Mouse (Mus musculus) kidney, adult 18-20 months (tissue): ENCODE data around the gene Ccdc91.

Experiments
- DNase-seq: peaks from one replicate; pipeline ENCODE4 v3.0.0; 2021

Ccdc91 gene

GRCm38 (mm10) chr6:147475727-147476613, at the start of gene Ccdc91:
Gene Ccdc91, plus strand, starts transcription at chr6:147475828.
- peak; percentile 94 for DNase-seq

- DNase-seq: no peak
Observed at GRCm38 (mm10) chr6:147426927-147427487, 48.6 kb upstream of the Ccdc91 start.

- DNase-seq: no peak
Observed at GRCm38 (mm10) chr6:147455775-147456174, 19.9 kb upstream of the Ccdc91 start.

DNA sequence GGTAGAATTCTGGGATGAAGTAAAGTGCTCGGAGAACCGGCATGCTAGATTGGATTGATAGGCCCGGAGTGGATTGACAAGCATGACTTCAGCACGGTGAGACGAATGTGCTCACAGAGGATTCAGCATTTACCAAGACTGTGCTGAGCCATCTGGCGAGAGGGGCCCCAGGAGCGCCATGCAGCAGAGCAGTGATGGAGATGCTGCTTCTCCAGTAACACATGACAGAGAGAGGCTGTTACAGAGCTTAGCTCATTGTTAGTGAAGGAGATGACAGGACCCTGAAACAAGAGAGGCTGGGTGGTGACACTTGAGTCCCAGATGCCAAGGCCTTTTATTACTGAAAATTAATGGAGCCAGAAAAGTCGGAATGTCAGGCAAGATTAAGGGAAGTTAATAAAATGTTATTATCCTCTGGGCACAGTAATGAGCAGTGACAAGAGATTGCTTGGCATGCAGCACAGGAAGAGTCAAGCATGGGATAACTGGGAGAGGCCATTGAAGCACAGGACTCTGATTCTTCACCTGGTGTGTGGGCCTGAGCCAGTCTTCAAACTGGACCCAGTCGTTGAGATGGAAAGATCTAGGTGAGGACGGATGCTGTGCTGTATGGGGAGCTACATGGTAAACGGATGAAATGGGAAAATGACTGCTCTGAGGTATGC, 16.9 kb upstream of the Ccdc91 start:
- no peak for DNase-seq

- no peak for DNase-seq
Observed at GRCm38 (mm10) chr6:147470016-147470415, 5.6 kb upstream of the Ccdc91 start.

DNA sequence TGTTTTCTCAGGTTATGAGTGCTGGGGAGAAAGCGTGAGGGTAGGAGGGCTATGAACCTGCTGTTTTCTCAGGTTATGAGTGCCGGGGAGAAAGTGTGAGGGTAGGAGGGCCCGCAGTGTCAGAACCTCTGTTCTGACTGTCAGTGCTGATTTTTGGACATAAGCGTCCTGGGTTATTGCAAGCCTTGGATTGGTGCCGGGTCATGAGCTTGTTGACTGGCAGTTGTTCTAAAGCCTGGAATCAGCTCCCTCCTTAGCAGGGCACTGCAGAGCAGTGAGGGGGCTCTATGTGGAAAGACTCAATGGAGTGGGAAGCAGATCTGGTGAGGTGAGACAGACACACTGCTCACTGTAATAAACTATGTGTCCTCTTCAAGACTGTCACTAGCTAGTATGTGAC, 5.5 kb downstream of the Ccdc91 start:
- peak; percentile 9 for DNase-seq

- no peak for DNase-seq
Observed at GRCm38 (mm10) chr6:147490120-147490519, 14.5 kb downstream of the Ccdc91 start.

- DNase-seq: no peak
Observed at GRCm38 (mm10) chr6:147492551-147492950, 16.9 kb downstream of the Ccdc91 start.

DNA sequence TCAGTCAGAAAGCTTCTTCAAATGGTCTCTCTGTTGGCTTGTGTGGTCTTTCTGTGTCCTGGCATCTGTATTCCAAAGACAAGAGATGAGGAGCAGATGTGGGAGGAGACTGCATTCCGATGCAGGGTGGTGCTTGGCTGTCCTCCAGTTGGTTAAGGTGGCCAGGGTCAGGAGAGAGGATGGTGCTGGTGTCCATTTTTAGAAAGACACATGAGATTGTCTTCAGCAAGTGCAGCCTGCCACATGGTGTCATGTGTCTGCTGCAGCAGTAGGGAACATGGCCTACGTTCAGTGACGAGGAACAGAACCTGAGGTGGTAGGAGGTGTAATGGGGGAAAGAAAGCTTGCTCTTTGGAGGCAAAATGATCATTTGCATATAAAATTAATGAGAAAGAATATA, 25.8 kb downstream of the Ccdc91 start:
- DNase-seq: no peak

DNA sequence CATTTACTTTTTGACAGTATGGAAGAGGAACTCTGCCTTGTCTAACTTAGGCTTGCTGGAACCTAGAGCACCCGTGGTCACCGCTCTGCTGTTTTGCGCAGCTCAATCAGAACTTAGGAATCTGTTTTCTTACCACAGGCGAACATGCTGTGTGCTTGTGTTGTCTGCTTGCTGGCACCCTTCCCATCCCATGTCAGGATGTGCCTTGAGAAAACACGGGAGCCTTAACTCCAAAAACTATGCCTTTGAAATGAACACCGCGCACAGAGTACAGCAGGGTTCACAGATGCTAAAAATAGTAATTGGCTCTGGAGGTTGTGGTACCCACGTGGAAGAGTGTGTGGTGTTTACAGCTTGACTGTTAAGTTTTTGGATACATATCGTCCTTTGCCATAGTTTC, 30.4 kb downstream of the Ccdc91 start:
- DNase-seq: no peak

- DNase-seq: no peak
Observed at GRCm38 (mm10) chr6:147506496-147506895, 30.9 kb downstream of the Ccdc91 start.

DNA sequence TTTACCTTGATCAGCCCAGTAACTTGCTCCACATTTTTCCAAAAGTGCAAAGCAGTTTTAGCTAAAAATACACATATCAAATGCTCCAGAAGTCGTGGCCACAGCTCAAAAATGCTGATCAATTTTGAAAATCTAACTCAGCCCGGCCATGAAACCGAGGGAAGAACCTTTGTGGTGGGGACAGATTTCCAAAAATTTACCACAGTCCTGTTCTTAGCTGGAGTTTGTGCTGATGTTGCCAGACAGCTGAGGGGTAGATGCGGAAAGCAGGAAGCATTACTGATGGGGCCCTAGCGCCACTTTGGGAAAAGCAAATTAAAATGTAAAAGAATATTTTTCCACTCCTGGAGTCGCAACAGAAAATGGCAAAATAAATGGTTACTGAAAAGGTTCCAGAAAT, 31.6 kb downstream of the Ccdc91 start:
- no peak for DNase-seq

DNA sequence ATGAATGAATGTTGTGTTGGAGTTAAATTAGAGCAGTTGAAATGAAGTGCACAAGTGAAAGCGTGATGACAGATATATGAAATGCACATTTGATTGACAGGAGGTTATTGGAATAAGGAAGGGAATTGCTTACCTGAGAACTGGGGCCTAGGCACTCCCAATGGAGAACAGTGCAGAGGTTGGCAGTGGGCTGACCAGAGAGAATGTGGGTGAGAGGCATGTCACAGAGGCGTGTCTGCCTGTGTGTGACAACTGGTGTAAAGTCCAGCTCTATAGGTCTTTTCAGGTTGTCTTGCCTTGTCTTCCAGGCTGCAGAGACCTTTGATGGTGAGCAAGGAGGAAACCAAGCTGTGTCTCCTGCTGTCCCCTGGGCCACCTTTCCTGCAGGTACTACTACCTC, 34.9 kb downstream of the Ccdc91 start:
- DNase-seq: no peak

DNA sequence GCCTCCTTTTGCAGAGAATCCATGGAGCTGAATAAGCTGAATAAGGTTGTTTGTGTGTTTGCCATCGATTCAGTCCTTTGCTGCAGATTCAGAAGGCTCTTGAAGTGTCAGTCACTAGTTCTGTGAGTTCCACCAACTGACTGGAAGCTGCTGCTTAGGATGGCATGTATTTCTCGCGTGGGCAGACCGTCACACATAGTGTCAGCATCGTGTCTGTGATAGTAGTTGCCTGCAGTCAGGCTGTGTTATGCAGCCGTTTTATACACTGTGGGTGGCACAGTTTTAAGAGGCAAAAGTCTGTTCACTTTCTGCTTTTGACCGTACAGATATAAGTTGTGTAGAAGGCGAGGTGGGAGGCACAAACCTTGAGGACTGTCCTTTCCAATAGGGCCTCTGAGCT, 42.3 kb downstream of the Ccdc91 start:
- DNase-seq: no peak

- DNase-seq: no peak
Observed at GRCm38 (mm10) chr6:147525236-147525635, 49.6 kb downstream of the Ccdc91 start.

GRCm38 (mm10) chr6:147534971-147535370, 59.3 kb downstream of the Ccdc91 start:
- no peak for DNase-seq

DNA sequence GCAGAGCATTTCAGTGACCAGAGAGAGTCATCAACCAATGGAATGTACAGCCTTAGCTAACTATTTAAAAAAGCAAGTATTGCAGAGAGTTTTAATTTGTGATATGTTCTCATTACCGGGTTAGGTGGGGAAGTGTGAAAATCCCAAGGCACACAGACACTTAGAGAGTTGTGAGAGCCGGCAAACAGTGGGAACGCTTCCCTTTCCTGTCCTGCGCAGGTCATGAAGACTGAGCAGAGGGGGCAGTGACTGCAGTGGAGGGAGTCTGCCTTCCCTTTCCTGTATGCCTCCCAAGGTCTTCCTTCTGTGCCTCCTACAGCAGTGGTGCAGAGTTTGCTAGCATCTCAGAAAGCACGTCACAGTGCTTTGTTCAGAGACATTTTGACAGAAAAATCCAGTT, 62.6 kb downstream of the Ccdc91 start:
- DNase-seq: no peak

DNA sequence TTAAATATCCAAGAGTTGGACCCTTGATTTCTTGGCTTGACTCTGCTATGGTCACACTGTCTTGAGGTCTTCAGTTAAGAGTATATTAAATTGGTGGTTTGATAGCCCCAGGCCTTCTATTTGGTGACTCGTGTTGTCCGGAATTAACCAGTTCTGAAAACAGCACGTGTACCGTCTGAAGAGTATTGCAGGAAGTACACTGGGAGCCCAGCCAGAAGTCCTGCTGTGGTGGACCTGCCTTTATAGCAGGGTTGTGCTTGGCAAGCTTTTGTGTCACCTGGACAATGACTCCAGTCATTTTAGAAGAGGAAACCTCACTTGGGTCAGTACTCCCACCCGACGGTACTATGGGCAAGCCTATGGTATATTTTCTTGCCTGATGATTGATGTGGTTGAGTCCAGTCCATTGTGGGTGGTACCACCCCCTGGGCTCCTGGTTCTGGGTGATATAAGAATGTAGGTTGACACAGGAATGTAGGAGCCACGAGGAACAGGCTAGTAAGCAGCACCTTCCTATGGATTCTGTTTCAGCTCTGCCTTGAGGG, 63.5 kb downstream of the Ccdc91 start:
- no peak for DNase-seq

DNA sequence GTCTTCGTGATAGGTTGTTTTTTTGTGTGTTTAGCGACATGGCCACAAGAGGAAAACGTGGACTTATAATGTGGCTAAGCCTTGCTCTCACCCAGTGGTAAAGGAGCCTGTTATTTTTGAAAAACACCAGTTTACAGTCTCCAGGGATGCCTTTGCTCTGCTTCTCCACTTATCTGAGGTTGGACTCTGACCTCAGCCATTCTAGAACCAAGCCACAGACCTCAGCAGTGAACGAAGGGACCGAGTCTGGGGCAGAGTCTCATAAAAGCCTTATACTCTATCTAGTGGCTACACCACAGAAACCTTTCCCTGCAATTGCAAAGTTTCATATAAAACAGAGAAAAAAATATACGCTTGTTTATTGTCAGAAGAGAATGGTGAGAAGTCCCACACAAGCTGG, 65.3 kb downstream of the Ccdc91 start:
- no peak for DNase-seq

DNA sequence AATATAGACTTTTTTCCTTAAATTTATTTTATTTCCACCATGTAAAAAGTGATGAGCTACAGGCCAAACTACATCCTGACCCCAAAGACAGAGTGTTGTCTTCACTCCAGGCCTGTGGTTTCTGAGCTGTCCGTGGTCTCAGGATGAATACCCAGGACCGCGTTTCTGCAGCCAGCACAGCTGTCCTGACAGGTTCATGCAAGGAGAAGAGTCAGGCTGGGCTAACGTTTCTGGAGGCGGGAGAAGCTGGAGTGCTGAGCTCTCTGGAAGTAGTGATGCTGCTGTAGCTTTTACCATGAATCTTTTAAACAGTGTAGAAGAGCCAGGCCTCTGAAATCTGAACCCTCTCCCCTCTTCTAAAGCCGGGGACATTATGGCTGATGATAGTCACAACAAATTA, 80.0 kb downstream of the Ccdc91 start:
- no peak for DNase-seq

DNA sequence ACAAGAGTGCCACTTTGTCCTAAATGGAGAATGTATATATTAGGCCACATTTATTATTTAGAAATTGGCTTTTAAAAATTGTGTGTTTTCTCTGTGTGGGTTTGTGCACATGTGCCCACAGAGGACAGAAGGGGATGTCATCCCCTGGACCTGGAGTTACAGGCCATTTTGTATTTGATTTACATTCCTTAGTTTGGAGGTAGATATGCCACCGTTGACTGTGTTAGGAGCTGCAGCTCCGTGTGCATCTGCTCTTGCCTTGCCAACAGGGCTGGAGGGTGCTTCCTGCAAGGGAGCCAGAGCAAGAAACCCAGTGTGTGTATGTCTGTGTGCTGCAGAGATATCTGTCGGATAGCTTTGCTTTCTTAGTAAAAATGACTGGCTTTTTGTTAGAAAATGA, 83.7 kb downstream of the Ccdc91 start:
- DNase-seq: no peak

DNA sequence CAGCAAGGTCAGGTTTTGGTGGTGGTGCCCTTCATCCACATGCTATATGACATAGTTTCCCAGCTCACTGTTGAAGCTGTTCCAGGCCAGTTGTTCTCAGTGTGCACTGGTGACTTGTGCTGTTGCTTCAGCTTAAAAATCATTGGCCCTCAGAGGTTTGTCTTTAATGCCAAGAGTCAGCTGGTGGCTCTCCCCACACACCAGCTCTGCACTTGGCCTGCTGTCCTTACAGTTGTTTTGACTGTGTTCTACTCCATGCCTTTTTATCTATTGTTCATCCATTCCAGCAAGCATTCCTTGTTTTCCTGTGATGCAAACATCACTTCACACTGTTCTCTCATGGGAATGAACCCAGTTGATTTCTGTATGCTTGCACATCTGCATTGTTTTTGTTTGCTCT, 84.8 kb downstream of the Ccdc91 start:
- no peak for DNase-seq

- DNase-seq: no peak
Observed at GRCm38 (mm10) chr6:147569246-147569645, 93.6 kb downstream of the Ccdc91 start.

DNA sequence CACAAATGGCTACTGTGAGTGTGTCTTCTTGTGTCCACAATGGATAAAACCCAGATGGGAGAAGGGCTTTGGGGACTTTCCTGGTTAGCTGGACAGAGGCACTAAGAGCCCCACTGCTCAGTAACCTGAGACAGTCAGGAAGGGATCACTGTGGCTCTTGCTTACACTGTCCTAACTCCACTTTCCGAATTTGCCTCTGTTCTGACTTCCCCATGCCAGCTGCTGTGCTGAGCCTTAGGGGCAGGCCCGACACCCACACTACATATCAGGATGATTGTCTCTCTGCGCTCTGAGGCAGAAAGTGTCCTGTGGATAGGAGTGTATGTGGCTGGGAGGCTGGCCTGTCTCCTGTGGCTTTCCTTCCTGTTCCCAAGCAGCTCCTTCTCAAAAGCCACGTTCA, 97.5 kb downstream of the Ccdc91 start:
- DNase-seq: no peak
